Mouse (Mus musculus) megakaryocyte-erythroid progenitor cell, adult 5-6 weeks (primary cell): ENCODE measurements at regions not wholly inside any gene's neighbourhood (a gene's known extent, or its start where the extent isn't known, plus 50 kb on each side); places are given as distances from the start of the nearest gene placed in this dataset.

Experiments used
- ATAC-seq: replicated peaks from 2 replicates; pipeline ENCODE4 v1.8.0; 2016; ENCODE audit warnings: mild to moderate bottlenecking, inconsistent platforms; ENCODE audit not compliant: severe bottlenecking, poor library complexity, low FRiP score, low TSS enrichment

DNA sequence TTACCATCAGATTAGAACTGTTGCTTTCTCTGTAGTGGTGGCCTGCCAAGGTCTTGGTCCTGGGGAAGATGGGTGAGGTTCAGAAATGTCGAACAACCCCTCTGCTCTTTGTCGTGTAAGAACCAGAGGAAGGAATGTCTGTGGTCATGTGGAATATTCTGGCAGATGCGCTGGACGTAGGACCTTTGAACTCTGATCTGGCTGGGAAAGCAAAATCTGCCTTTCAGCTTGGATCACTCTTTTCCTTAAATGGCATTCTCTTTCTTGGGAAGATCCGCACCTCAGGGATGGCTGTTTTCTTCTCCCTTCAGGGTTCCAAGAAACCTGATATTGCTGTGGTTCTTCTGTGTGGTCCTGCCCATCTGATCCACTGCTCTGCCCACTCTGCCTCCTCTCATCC, 155.8 kb upstream of the Jun start:
- ATAC-seq, result no peak

DNA sequence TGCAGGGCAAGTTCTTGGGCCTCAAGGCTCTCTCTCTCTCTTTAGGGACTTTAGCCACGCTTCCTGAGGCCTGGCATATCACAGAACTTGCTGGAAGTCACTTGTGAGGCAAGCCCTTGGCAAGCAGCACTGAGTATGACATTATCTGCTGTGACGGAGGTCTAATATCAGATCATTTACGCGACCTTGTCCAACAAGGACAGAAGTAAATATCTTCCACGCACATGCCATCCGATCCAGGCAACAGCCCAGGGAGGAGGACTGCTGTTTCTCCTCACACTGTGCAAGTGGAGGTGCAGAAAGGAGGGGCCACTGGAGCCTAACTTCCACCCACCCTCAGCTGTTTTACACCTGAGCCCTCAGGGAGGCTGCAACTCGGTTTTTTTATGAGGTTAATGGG, 156.8 kb upstream of the Jun start:
- peak; percentile 50; the same call in 1 of the 2 replicates for ATAC-seq

DNA sequence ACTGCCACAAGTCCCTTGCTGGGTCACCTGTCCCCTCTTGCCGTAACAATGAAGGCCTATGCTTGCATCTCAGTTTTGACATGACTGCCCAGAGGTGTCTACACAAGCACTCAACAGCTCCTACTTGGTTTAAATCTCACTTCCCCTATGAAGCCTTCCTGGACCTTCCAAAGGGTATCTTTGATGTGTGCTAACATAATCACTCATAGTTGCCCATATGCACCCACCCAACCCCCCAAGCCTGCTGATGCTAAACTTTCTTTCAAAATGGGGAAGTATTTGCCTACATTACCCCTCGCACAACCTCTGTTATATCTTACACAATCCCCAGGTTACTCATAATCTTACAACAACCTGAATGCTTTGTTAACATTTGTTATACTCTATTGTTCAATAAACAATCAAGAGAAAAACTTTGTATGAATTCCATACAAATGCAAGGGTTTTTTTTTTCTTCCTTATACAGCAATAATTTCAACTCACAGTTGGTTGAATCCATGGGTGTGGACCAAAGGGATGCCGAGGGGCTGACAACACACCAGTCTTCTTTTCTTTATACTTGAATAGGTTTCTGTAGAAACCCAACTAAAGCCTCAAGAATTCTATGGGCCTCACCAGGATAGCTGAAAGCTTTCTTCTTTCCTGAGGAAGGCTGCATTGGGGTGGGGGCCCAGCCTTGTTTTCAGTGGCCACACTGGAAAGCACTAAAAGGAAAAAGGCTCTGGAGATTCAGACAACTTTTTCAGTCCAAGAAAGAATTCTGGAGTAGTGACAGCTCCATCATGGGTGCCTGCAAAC, 157.5 kb upstream of the Jun start:
- ATAC-seq, result no peak

DNA sequence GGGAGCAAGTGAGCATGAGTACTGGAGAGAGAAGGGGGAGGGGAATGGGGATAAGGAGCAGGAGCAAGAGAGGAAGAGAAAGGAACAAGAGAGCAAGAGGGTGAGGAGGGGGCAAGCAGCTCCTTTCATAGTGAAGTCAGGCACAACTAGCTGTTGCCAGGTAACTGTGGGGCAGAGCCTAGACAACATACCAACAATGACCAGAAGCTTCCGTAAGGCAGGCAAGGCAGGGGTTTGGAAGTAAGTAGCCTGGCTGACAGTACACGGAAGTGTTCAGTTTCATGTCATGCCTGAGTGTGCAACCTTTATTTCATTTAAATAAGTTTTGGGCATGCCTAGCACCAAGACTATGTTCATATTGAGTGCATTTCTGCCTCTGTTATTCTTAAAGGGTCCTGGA, 160.5 kb upstream of the Jun start:
- ATAC-seq, result no peak

DNA sequence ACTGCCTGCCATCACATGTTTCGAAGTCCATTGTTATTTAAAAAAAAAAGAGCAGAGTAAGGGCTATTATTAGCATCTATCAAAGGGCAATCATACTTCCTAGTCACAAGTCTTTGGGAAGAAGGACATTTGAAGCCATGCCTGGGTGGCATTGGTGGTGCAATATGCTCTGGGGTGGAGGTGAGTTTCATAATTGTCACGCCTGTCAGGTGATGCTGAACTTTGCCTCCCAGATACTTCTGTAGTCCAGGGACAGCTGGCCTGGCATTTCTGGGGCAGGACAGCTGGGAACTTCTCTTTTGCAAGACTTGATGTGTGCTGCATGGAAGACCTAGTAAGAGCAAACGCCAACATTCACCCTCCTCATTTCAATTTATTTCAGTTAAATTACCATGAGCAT, 161.0 kb upstream of the Jun start:
- no peak for ATAC-seq

DNA sequence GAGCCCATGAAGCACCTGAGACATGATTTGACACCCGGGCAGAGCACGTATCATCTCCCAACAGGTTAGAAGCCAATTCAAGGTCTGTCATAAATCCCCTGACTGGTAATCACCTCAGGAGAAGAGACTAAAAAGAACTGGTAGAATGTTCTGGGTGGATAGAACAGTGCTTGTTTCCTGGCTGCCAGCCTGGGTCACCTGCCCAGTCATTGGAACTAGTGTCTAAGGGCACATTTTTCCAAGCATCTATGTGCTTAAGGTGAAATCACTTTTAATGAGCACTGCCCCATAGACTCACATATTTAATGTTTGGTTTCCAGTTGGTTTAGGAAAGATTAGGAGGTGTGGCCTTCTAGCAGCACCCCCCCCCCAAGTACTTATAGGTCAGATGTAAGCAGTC, 162.0 kb upstream of the Jun start:
- no peak for ATAC-seq

DNA sequence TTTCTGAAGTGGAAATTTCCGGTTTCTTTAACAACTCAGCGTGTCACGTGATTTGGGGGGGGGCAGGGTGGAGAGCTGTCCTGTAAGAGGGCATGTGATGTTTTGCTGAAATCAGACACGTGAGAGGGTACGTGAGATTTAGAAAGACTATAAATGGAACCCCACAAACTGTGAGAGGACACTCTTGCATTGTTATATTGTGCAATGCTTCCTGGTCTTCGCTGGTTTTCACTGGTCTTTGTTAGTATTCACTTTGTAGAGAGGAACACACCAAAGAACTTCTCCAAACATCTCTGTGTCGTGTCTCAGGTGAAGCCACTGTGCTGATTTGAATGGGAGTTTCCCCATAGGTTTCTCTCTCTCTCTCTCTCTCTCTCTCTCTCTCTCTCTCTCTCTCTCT, 163.2 kb upstream of the Jun start:
- no peak for ATAC-seq

DNA sequence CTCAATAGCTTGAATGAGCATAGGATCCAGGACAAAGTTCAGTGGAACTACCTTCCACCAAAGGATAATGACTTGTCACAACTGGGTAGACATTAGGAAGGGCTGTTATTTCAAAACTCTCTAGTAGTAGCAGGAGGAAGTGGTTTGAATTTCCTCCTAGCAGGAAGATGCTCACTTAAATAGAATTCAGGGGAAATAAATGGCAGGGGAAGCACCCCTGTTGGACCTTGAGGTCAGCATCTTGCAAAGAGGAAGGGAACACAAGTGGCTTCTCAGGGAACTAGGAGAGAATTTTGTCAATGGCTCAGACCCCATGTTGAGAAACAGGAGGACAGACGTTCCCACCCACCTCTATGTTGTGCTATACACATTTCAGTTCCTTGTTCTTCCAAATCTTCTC, 178.4 kb upstream of the Jun start:
- no peak for ATAC-seq

DNA sequence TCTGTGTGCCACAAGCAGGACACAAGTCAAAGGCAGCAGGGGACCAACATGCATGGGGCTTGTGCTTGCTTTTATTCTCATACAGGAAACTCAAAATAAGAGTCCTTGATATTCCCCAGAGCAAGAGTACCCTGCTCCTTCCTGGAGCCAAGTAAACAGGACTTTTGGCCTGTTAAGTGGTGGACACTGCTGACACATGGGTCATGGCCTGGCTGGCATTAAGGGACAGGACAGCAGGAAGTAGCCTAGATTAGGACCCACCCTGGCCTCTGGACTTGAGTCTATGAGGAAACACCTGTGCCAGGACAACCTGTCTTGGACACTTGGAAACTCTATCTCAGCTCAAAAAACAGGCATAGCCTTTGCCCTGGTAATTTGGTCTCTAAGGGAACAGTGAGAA, 181.0 kb upstream of the Jun start:
- no peak for ATAC-seq

DNA sequence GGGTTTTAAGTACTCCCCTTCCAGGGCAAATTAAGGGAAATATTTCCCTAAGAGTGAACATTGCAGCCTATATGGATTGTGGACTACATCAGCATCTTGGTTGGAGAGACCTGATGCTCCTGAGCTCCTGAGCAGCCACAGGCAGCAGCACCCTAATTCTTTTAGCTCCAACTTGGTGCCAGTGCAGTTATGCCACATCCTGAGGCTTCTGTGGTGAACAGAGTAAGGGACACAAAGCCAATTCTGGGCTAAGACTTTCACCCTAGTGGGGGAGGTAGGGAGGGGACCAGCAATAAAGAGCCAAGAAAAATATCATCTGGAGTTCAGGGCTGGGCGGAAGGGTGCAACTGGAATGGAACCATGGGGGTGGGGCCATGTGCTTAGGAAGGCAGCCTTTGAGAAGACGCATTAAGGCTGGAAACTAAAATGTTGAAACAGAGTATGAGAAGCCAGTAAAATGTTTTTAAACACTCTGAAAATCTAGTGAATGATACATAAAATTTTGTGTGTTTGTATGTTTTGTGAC, 182.1 kb upstream of the Jun start:
- ATAC-seq, result no peak

DNA sequence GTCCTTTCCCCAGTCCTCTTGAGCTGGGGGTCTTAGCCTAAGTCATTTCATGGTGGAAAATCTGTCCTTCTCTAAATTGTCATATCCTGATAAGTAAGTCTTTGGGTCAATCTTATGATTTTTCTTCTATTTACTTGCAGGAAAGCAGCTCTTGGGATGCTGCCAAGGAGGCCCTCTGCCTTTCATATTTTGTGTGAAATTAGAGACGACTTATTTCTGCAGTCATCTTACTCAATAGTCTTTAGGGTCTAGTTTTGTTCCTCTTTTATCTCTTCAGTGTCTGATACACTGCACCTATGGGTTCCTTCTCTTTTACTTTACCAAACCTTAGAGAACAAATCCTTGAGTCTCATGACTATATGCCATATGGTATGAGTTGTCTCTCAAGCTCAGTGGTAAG, 196.0 kb upstream of the Jun start:
- ATAC-seq, result no peak

DNA sequence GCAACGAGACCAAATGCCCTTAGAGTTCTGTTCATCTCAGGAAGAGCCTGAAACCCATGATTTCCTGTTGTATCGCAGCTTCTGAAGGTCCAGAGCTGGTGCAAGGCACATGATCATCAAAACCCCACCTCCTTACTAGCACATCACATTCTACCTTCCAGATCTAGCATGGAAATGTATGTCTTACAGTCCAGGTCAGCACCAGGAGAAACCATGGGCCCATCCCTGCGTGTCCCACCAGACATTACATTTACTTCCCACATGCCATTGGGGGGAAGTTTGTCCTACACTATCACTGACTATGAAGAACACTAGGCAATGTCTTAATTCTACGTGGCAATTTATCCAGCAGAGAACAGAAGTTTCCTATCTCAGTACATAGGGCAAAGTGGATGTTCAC, 197.0 kb upstream of the Jun start:
- no peak for ATAC-seq

DNA sequence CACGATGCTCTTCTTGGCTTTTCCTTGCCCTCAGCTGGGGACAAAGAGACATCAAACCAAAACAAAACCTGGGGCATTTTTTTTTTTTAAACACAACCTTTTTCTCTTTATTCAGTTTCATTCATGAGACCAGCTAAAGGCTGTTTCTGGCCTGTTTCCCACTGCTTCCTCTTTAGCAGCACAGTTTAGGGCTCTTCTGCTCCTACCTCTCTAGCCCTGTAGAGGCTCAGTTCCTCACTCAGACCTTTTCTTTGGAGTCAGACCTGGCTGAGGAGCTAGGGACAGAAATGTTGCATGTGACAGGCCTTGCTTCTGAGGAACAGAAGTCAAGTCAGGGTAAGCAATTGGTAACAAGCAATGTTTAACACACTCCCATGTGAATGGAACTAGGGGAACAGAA, 198.1 kb upstream of the Jun start:
- no peak for ATAC-seq

DNA sequence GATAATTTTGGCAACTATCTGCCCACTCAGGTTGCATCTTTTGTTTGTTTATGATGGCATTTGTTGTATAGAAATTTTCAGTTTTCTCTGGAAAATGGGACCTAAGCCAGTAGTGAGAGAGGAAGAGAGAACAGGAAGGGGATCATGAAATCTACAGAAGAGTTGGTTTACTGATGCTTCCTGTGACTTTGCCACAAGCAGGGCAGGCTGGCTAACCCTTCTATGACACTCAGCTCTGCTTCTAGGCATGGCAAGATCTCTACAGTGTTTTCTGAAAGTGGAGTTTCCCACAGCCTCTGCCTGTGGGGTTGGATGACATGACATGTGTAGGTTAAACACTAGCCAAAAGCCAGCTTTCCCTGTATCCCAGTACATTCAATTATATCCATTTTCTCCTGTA, 217.7 kb upstream of the Jun start:
- no peak for ATAC-seq

DNA sequence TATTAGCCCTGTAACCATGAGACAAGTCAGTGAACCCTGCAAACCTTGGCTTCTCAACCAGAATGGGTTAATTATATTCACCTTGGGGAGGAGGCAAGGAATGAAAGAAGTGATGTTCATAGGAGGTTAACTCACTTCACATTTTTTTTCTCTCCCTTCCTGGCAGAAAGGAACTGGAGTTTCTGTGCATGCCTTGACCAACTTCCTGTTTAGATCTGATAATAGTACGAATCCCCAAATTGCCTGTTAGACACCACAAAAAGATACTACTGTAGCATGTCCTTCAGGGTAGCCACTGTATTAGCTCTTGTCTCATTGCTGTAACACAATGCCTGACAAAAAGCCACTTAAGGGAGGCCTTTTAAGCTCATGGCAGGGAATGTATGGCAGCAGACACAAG, 218.4 kb upstream of the Jun start:
- no peak for ATAC-seq

DNA sequence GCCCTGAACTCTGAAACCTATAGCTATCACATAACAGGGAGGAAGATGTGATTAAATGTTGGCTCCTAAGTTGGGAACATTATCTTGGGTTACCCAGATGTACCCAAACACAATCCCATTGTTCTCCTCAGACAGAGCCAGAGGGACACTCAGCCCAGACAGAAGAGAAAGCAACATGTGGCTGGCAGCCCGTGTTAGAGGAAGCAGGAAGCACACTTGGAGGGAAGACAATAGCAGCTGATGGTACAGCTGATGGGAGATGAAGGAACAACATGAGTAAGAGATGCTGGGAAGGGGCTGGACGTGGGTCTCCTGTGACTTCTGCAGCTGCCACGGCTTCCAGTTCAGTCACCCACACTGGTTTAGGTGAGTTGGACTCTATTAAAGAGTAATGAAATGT, 224.2 kb upstream of the Jun start:
- no peak for ATAC-seq

DNA sequence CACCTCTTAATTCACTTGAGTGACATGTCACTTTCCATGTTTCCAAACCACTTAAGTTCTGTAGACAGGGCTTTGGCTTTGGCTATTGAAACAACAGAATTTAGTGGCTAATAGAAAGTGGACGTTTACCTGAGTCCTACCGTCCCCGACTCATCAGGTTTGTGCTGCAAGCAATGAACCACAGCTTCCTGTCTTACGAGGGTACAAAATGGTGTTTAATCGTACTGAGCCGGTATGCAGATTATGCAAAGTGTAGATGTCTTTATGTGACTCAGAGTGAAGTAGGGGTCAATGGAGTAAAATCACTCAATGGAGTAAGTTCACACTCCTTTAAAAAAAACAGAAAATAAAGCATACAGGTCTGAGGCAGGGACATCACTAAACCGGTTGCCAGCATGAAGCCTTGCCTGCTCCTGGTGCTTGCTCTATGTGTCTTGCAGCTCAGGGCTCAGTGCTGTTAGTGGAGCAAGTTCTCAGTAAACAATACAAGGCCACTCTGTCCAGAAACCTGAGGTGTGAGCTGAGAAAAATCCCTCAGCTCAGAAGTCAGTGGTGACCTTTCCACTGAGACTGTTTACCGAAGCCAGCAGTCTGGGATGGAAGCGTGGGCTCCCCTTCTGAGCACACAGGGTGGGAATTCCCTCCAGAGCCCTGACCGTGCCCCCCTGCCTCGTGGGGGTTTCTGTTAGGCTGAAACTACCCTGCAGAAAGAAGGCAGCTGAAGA, 226.1 kb upstream of the Jun start:
- no peak for ATAC-seq

DNA sequence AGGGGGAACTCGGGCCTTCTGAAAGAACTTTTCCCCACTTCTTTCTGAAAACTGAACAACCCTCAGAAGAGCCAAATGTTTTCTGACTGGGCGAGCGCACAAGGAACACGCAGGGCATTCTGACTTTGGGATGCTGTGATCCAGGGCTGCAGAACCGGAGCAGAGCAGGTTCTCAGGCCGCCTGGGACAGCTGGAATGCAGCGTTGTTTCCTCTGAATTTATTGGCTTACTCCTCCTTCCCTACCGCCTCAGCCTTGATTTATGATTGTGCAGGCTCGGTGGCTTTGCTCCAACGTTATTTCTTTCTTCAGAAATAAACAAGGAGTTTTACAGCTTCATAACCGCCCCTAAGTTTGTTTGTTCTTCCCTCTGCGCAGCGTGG, 226.7 kb upstream of the Jun start:
- ATAC-seq, result no peak

DNA sequence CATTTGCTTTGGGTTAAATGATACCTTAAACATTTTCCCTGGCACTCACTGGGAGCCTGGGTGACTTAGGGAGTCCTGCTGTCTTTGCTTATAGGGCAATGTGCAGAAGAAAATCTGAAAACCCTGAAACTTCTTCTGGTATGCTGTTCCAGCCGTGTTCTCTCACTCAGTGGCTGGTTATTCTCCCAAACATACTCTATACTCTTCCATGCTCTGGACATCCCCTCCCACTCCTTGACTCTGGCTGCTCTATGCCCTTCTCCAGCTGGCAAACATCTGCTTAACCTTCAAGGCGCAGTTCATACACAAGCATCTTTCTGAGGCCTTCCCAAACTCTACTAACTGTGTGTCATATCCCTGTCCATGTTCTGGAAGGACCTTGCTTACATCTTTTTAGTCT, 227.2 kb upstream of the Jun start:
- no peak for ATAC-seq

DNA sequence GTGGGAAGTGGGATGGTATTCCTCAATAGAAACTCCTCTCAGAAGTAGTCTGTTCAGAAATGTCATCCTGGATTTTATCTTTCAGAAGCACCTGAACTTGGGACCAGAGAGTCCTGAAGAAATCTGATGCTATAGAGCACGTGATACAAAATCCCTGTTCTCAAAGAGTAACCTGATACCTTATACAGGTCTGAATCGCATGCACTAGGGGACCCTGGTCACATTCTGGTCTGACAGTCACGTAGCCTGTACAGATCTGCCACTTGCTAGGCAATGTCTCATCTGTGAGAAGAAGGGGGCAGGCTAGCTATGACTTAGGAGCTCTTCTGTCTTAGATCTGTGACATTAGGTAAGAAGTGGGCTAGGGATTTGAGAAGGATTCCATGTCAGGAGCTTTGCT, 230.1 kb upstream of the Jun start:
- ATAC-seq, result no peak

DNA sequence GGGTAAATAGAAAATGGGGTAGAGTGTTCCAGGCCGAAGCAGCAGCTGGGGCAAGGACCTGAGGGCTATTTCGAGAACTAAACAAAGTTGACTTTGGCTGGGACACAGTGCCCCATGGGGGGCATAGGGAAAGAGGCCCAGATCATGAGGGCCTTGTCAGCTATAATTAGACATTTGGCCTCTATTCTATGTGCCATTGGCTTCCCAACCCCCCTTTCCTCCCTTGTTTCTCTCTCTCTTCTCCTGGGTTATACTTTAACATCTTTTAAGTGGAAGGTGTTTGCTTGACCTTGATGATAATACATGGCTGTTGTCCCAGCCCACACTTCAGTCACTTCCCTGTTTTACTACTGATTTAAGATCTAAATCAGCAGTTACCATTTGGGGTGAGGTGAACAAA, 231.8 kb upstream of the Jun start:
- peak; percentile 58; the same call in 1 of the 2 replicates for ATAC-seq
